Mouse (Mus musculus): ENCODE measurements at regions not wholly inside any gene's neighbourhood (a gene's known extent, or its start where the extent isn't known, plus 50 kb on each side); places are given as distances from the start of the nearest gene placed in this dataset.

DNA sequence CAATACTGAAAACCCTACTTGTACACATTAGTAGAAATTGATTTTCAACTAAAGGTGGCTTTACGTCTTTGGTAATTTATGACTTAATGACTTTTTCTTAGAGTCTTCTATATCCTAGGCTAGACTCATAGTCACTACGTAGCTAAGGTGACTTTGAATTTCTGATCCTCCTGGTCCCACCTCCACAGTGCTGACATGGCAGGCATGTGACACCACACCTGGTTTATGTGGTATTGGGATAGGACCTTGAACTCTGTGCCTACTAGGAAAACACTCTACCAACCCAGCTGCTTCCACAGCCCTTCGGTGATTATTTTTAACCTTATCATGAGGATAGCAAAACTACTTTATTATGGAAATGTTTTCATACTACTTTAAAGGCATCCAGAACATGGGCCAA is 51.5 kb upstream of the D7Ertd443e start:
- DNase-seq (ENCODE audit: low spot score in 2 of 2) = no peak

DNA sequence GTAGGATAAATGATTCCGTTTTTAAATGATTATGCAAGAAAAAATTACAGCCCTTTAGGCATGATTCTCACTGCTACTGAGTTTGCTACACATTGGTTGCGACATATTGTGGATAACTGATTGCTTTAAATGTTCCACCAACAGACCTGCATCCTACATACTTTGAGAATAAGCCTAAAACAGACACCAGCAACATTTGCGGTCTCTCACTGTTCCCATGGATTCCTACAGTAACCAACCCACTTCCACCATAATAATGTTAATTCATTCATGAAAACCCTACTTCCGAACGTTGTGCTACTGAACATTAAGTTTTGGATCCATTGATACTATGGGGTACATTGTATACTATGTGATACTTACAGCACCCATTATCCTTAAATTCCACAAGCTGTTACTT is 53.8 kb upstream of the D7Ertd443e start:
- no peak for DNase-seq (ENCODE audit: low spot score in 2 of 2)

DNA sequence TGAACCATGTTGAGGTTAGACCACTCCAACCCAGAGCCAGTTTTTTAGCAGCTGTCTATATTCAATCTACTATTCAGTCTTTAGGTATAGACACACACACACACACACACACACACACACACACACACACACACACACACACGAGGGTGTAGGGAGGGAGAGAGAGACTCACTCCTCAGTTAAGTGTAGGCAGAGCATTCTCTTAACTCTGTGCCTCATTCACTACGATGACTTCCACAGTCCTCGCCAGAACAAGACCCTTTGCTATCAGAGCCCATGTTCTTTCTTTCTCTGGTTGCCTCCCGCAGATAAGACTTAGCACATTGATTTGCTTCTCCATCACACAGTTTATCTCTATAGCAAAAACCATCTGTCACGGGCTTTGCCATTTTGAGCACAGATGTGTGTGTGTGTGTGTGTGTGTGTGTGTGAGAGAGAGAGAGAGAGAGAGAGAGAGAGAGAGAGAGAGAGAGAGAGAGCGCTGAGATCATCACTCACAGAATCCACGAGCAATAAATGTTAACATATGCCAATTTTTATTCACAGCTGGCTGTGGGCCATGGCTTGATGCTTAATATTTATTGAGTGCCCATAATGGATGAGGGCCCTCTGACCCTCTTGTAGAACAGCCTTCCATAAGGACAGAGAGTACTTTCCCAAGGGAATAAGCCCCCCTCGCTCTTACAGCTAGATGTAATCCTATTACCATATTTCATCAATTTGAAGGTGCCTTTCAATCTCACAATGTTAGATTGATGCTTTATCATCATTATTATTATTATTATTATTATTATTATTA is 59.7 kb upstream of the D7Ertd443e start:
- no peak for DNase-seq (ENCODE audit: low spot score in 2 of 2)

DNA sequence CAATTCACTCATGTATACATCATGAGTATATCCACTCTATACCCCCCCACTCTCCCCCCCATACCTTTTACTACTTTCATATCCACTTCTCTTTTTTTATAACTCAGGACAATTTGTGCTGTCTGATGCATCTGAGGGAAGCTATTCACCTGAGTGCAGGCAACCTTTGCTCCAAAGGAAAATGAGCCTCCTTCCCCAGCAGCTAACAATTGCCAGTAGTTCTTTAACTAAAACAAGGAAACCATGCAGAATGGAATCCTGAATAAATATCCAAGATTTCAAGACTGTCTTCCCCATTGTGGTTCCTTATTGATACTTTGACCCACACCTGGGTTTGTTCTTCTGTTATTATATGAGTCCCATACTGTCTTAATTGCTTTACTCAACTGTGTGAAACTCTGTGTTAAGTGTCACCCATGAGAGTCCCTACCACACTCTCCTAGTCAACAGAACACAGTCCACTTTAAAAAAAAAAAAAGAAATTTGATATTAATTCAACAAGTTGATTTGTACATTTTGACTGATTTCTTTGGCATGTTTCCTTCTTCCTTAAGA is 62.3 kb upstream of the D7Ertd443e start:
- no peak for DNase-seq (ENCODE audit: low spot score in 2 of 2)

GRCm38 (mm10) chr7:134448831-134449230 is 63.4 kb upstream of the D7Ertd443e start:
- DNase-seq (ENCODE audit: low spot score in 2 of 2) = no peak

- no peak for DNase-seq (ENCODE audit: low spot score in 2 of 2)
Observed at GRCm38 (mm10) chr7:134462677-134463076, 77.2 kb upstream of the D7Ertd443e start.

GRCm38 (mm10) chr7:134463380-134463779 is 77.9 kb upstream of the D7Ertd443e start:
- no peak for DNase-seq (ENCODE audit: low spot score in 2 of 2)

DNA sequence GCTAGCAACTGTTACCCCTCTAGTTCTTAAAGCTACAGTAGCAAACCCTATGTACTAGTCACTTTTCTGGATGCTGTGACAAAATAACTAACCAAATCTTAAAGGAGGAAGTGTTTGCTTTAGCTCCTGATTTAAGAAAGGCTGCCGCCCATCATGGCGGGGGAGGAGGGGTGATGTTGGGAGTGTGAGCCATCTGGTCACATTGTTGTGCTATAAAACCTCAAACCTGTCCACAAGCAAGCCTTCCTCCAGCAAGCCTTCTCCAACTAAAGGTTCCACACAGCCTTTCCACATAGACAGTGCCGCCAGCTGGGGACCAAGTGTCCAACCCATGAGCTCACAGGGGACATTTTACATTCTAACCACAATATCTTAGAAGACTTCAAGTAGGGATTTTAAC is 81.8 kb upstream of the D7Ertd443e start:
- no peak for DNase-seq (ENCODE audit: low spot score in 2 of 2)

DNA sequence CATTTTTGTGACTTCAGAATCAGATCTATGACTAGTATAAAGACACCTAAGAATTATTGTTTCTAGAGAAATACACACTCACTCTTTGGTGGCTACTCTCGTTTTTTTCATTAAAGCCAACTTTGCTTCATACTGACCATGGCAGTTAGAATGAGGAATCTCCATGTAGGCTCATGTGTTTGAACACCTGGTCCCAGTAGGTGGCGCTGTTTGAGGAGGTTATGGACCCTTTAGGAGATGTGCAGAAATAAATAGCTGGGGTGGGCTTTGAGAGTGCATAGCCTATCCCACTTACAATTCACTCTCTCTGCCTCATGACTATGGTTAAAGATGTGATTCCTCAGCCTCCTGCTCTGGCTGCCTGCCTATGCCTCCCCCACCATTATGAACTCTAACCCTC is 85.8 kb upstream of the D7Ertd443e start:
- DNase-seq (ENCODE audit: low spot score in 2 of 2) = peak in 1 of 2 experiments; percentile 10

DNA sequence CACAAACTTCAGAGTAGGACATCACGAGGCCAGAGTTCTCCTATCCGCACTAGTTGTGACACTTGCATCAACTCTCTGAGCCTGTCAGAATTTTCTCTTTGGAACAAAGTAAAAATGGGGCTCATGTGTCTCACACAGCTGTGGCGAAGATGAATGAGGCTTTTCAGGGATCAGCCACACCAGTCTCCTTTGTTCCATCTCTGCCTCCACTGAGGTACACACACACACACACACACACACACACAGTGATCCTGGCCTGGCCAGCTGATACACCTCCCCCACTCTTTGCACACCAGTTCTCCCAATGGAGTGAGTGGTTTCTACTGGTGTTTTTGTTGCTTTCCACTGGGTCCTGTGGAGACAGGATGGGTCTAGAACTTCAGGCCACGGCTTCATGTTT is 105.9 kb upstream of the D7Ertd443e start:
- DNase-seq (ENCODE audit: low spot score in 2 of 2) = no peak

DNA sequence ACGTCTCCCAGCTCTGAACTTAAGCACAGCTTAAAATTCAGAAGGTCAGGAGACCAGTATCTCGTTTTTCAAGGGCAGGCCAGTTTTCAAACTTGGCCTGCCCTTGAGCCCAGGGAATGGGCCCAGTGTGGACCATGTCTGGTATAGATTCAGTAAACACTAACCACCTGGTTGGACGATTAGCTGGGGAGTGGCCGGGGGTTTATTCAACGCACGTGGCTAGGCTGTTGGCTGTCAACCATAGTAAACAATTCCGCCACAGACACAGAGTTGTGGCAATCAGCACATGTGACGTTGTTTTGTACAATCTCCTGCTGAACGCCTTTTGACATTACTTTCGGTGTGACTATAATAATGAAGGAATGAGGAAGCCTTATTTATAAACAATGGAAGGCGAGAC is 111.8 kb upstream of the D7Ertd443e start:
- DNase-seq (ENCODE audit: low spot score in 2 of 2) = no peak

- DNase-seq (ENCODE audit: low spot score in 2 of 2) = no peak
Observed at GRCm38 (mm10) chr7:134497870-134498269, 112.4 kb upstream of the D7Ertd443e start.

DNA sequence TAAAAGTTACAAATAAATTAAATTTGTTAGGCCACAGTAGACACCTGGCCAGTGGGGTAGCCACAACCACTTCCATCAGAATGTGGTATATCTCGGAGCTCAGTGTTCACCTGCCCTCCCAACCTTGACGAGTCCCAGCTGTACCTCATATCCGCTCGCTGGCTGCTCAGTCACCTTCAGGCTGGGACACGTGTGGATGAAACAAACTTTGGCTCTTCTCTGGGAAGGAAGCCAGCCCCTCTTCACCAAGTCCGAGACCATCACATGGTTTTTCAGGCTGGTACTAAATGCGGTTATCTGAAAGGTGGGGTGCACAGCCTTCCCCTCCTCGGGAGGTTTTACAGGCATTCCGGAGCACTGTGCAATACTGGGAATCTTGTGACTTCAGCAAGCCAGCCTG is 113.3 kb upstream of the D7Ertd443e start:
- DNase-seq (ENCODE audit: low spot score in 2 of 2) = no peak

GRCm38 (mm10) chr7:134499429-134499828 is 114.0 kb upstream of the D7Ertd443e start:
- DNase-seq (ENCODE audit: low spot score in 2 of 2) = no peak

- no peak for DNase-seq (ENCODE audit: low spot score in 2 of 2)
Observed at GRCm38 (mm10) chr7:134500210-134500609, 114.7 kb upstream of the D7Ertd443e start.

DNA sequence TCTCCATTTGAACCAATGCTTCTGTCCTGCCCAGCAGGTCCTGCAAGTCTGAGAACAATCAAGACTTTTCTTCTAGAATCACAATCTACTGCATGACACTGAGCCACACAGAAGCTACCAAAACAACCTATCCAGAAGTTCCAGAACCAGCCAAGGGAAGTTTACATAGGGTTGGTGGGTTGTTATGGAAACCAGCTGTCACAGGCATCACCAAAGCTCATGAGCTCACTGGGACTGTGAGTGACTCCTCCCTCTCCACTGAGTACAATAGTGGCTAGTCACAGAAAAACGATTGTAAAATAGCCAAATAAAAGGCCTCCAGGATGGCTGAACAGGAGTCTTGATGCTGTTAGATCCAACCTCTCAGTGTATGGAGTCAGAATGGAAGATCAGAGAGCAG is 115.6 kb upstream of the D7Ertd443e start:
- DNase-seq (ENCODE audit: low spot score in 2 of 2) = no peak

- DNase-seq (ENCODE audit: low spot score in 2 of 2) = no peak
Observed at GRCm38 (mm10) chr7:134510333-134510928, 125.0 kb upstream of the D7Ertd443e start.

DNA sequence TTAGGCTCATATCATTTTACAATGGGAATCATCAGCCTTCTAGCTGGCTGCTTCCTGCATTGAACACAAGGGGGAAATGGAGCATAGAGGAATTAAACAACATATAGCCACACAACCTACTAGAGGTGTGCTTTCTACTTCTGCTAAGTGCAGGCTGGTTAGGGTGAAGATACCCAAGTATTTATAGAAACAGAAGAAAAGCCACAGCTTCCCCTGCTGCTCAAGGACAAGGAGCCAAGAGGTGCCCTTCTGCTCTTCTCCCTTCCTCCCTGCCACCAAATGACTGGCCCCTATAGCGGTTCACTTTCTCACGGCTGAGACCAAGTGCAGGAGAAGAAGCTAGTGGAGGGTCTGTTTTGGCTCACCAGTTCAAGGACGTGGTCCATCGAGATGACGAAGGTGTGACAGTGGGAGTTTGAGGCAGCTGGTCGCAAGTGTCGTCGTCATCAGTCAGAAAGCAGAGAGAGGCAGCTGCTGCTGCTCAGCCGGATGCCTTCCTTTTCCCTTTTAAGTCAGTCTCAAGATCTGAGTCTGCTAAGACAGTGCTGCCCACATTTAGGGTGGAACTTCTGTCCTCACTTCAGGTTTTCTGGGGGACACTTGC is 134.0 kb upstream of the D7Ertd443e start:
- DNase-seq (ENCODE audit: low spot score in 2 of 2) = peak in 1 of 2 experiments; percentile 6

GRCm38 (mm10) chr7:134523897-134524296 is 138.4 kb upstream of the D7Ertd443e start:
- no peak for DNase-seq (ENCODE audit: low spot score in 2 of 2)

GRCm38 (mm10) chr7:134525041-134525440 is 139.6 kb upstream of the D7Ertd443e start:
- no peak for DNase-seq (ENCODE audit: low spot score in 2 of 2)

DNA sequence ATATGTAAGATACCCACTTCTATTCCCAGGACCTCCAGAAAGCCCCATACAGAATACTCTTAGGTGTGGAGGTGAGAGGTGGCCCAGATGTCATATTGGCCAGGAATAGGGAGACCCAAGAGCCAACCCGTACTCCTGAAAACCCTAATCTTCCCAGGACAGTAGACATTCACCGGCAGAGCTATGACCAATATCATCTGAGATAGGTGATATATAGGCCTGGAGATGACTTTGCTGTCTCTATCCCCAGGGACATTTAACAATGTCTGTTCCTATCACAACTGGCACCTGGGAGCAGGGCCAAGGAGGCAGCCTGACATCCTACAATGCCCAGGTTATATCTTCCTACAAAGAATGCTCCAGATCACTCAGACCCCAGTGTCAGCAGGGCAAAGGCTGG is 140.0 kb upstream of the D7Ertd443e start:
- DNase-seq (ENCODE audit: low spot score in 2 of 2) = no peak

GRCm38 (mm10) chr7:134527351-134527750 is 141.9 kb upstream of the D7Ertd443e start:
- DNase-seq (ENCODE audit: low spot score in 2 of 2) = no peak

- DNase-seq (ENCODE audit: low spot score in 2 of 2) = no peak
Observed at GRCm38 (mm10) chr7:134528026-134528425, 142.4 kb upstream of the Dock1 start.
